Mouse (Mus musculus): ENCODE results near the gene Map6. TPM values are rescaled to one million over a fixed set of nuclear protein-coding genes. Genes with fewer than 3 reads are reported as not detected.

Map6 gene
- polyA plus RNA-seq, 1 experiment from 2014 or later = 6.2 TPM

GRCm38 (mm10) chr7:99380491-99381213 is 113.4 kb downstream of the Map6 start:
- ATAC-seq (replicated peaks; ENCODE audit: low FRiP score, low TSS enrichment, low read depth) (peak; percentile 75), DNase-seq (ENCODE audit: low spot score) (no peak)
- Histone ChIP-seq H3K4me2 (ENCODE audit: low read length) (peak overlapping the region; percentile 87), H3K9ac (ENCODE audit: low read length) (peak overlapping the region; percentile 68), H3K27me3 (replicated peaks; ENCODE audit: control insufficient read depth, insufficient read depth, low read length) (no peaks in the 10 kb centered on the region), H3K4me1 (replicated peaks; ENCODE audit: control insufficient read depth, insufficient read depth, low read length) (peaks cover 37% of the 10 kb centered on the region), H3K4me3 (ENCODE audit: low read depth, low read length) (peak overlapping the region; percentile 57), H3K9me3 (ENCODE audit: control insufficient read depth, low read length) (no peaks in the 10 kb centered on the region), H3K36me3 (ENCODE audit: control insufficient read depth, insufficient read depth, low read length) (no peaks in the 10 kb centered on the region), H3K27ac (ENCODE audit: low read depth) (peak overlapping the region; percentile 95)
- WGBS = 1% methylated on average over 24 of the region's 24 CpGs

- no peaks in the 10 kb centered on the region for H3K27me3 ChIP-seq (replicated peaks; ENCODE audit: control insufficient read depth, insufficient read depth, low read length)
- peak within 1 kb of the TSS; percentile 68 for H3K9ac ChIP-seq (ENCODE audit: low read length)
- H3K36me3 ChIP-seq (ENCODE audit: control insufficient read depth, insufficient read depth, low read length) = no peaks in the 10 kb centered on the region
- H3K4me2 ChIP-seq (ENCODE audit: low read length) = peak within 1 kb of the TSS; percentile 87
- ATAC-seq (replicated peaks; ENCODE audit: low FRiP score, low TSS enrichment, low read depth) = peak; percentile 96
- peak within 1 kb of the TSS; percentile 95 for H3K27ac ChIP-seq (ENCODE audit: low read depth)
- H3K4me1 ChIP-seq (replicated peaks; ENCODE audit: control insufficient read depth, insufficient read depth, low read length) = peaks cover 37% of the 10 kb centered on the region
- no peaks in the 10 kb centered on the region for H3K9me3 ChIP-seq (ENCODE audit: control insufficient read depth, low read length)
- DNase-seq (ENCODE audit: low spot score) = peak; percentile 100
- peak within 1 kb of the TSS; percentile 57 for H3K4me3 ChIP-seq (ENCODE audit: low read depth, low read length)
- under 1% methylated on average over 73 of the region's 73 CpGs for WGBS
These were observed 114.2 kb downstream of the Map6 start, which contains the start of gene Gdpd5 for GRCm38 (mm10) chr7:99381214-99382087. Gdpd5 (plus strand) TSS chr7:99381414.

GRCm38 (mm10) chr7:99382088-99383000 is 115.1 kb downstream of the Map6 start:
- Histone ChIP-seq H3K9ac (ENCODE audit: low read length) (peak overlapping the region; percentile 68), H3K27ac (ENCODE audit: low read depth) (peak overlapping the region; percentile 74), H3K36me3 (ENCODE audit: control insufficient read depth, insufficient read depth, low read length) (0 out of 2 replicates have a peak, but pooled peaks cover 5% of the 10 kb centered on the region), H3K4me2 (ENCODE audit: low read length) (peak overlapping the region; percentile 87), H3K4me3 (ENCODE audit: low read depth, low read length) (peak overlapping the region; percentile 57), H3K4me1 (replicated peaks; ENCODE audit: control insufficient read depth, insufficient read depth, low read length) (peaks cover 37% of the 10 kb centered on the region), H3K9me3 (ENCODE audit: control insufficient read depth, low read length) (no peaks in the 10 kb centered on the region), H3K27me3 (replicated peaks; ENCODE audit: control insufficient read depth, insufficient read depth, low read length) (no peaks in the 10 kb centered on the region)
- no peak for ATAC-seq (replicated peaks; ENCODE audit: low FRiP score, low TSS enrichment, low read depth)
- 9% methylated on average over 30 of the region's 30 CpGs for WGBS
- no peak for DNase-seq (ENCODE audit: low spot score)

GRCm38 (mm10) chr7:99383246-99383645 is 116.0 kb downstream of the Map6 start:
- Histone ChIP-seq H3K36me3 (ENCODE audit: control insufficient read depth, insufficient read depth, low read length) (0 out of 2 replicates have a peak, but pooled peaks cover 5% of the 10 kb centered on the region), H3K27me3 (replicated peaks; ENCODE audit: control insufficient read depth, insufficient read depth, low read length) (no peaks in the 10 kb centered on the region), H3K4me1 (replicated peaks; ENCODE audit: control insufficient read depth, insufficient read depth, low read length) (peaks cover 37% of the 10 kb centered on the region), H3K9ac (ENCODE audit: low read length) (peak overlapping the region; percentile 18; the same call in 1 of the 2 replicates), H3K27ac (ENCODE audit: low read depth) (peak overlapping the region; percentile 47), H3K9me3 (ENCODE audit: control insufficient read depth, low read length) (no peaks in the 10 kb centered on the region), H3K4me3 (ENCODE audit: low read depth, low read length) (peak overlapping the region; percentile 57), H3K4me2 (ENCODE audit: low read length) (peak overlapping the region; percentile 87)
- ATAC-seq (replicated peaks; ENCODE audit: low FRiP score, low TSS enrichment, low read depth) = no peak
- 59% methylated on average over 5 of the region's 5 CpGs for WGBS
- no peak for DNase-seq (ENCODE audit: low spot score)

GRCm38 (mm10) chr7:99384101-99384611 is 116.9 kb downstream of the Map6 start:
- DNase-seq (ENCODE audit: low spot score) (no peak), ATAC-seq (replicated peaks; ENCODE audit: low FRiP score, low TSS enrichment, low read depth) (no peak)
- Histone ChIP-seq H3K4me2 (ENCODE audit: low read length) (peak overlapping the region; percentile 87), H3K27me3 (replicated peaks; ENCODE audit: control insufficient read depth, insufficient read depth, low read length) (no peaks in the 10 kb centered on the region), H3K4me1 (replicated peaks; ENCODE audit: control insufficient read depth, insufficient read depth, low read length) (peaks cover 35% of the 10 kb centered on the region), H3K9ac (ENCODE audit: low read length) (no peak overlapping the region), H3K9me3 (ENCODE audit: control insufficient read depth, low read length) (no peaks in the 10 kb centered on the region), H3K36me3 (ENCODE audit: control insufficient read depth, insufficient read depth, low read length) (0 out of 2 replicates have a peak, but pooled peaks cover 5% of the 10 kb centered on the region), H3K27ac (ENCODE audit: low read depth) (peak overlapping the region; percentile 47; the same call in 1 of the 2 replicates), H3K4me3 (ENCODE audit: low read depth, low read length) (no peak overlapping the region)
- 17% methylated on average over 4 of the region's 4 CpGs for WGBS

- Histone ChIP-seq H3K36me3 (ENCODE audit: control insufficient read depth, insufficient read depth, low read length) (0 out of 2 replicates have a peak, but pooled peaks cover 5% of the 10 kb centered on the region), H3K27me3 (replicated peaks; ENCODE audit: control insufficient read depth, insufficient read depth, low read length) (no peaks in the 10 kb centered on the region), H3K4me1 (replicated peaks; ENCODE audit: control insufficient read depth, insufficient read depth, low read length) (peaks cover 32% of the 10 kb centered on the region), H3K9ac (ENCODE audit: low read length) (no peak overlapping the region), H3K9me3 (ENCODE audit: control insufficient read depth, low read length) (no peaks in the 10 kb centered on the region), H3K4me2 (ENCODE audit: low read length) (no peak overlapping the region), H3K4me3 (ENCODE audit: low read depth, low read length) (no peak overlapping the region), H3K27ac (ENCODE audit: low read depth) (no peak overlapping the region)
- ATAC-seq (replicated peaks; ENCODE audit: low FRiP score, low TSS enrichment, low read depth) (no peak), DNase-seq (ENCODE audit: low spot score) (no peak)
- 67% methylated on average over 5 of the region's 5 CpGs for WGBS
These were observed 118.8 kb downstream of the Map6 start for GRCm38 (mm10) chr7:99386030-99386429.
